10 mouse cellular contexts compared by ENCODE assay signal in the genomic region with DNA sequence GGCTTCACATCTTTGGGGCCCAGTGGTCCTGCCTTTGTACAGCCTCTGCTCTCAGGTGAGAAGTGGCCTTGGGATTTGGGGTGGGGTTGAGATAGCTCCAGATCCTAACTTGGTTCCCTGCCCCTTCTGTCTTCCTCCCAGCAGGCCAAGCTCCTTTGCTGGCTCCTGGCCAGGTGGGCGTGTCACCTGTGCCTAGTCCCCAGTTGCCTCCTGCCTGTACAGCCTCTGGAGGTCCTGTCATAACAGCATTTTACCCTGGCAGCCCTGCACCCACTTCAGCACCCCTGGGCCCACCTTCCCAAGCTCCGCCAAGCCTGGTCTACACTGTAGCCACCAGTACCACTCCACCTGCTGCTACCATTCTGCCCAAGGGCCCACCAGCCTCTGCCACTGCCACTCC. TPM values are rescaled to one million over a fixed set of nuclear protein-coding genes. Genes with fewer than 3 reads are reported as not detected.
DNase-seq lines count a peak whose midpoint lies in the region; ATAC-seq lines count a peak whose summit lies in the region.
"Had no signal": no experiment of that assay in that cellular context is flagged by ENCODE, and none has a peak within 500 bp of the region (broad histone marks: within the 10 kb centered on the region; RNA-seq: fewer than 3 reads in every experiment).

No protein-coding gene starts in this region.

- H3K9me3 ChIP-seq in heart, embryonic 14.5 days (ENCODE audit: control insufficient read depth, low read length), result no peaks in the 10 kb centered on the region
- no peaks in the 10 kb centered on the region; the same call in 1 of the 2 replicates for H3K9me3 ChIP-seq in heart, embryonic 10.5 days
- H3K9me3 ChIP-seq in intestine, embryonic 15.5 days, result no peaks in the 10 kb centered on the region
- H3K9me3 ChIP-seq in stomach, embryonic 15.5 days, result no peaks in the 10 kb centered on the region

- no peak overlapping the region for H3K27ac ChIP-seq in heart, embryonic 14.5 days (replicated peaks in 1 of 2; ENCODE audit: control insufficient read depth in 1 of 2, insufficient read depth in 1 of 2, low read depth in 2 of 2, low read length in 2 of 2)
- no peak overlapping the region for H3K27ac ChIP-seq in heart, embryonic 10.5 days
- H3K27ac ChIP-seq in intestine, embryonic 15.5 days, result 0 out of 2 replicates have a peak overlapping the region, but pooled peaks have one; percentile 6
- H3K27ac ChIP-seq in stomach, embryonic 15.5 days, result no peak overlapping the region
- H3K27ac ChIP-seq: heart, adult 2 months had no signal

- ATAC-seq in heart, embryonic 14.5 days (ENCODE audit: insufficient number of reproducible peaks, insufficient read depth, low FRiP score, low read depth), result peak; percentile 24; the same call in 1 of the 2 replicates
- peak; percentile 70 for ATAC-seq in intestine, embryonic 15.5 days
- peak; percentile 9; the same call in 1 of the 2 replicates for ATAC-seq in stomach, embryonic 15.5 days (ENCODE audit: insufficient read depth, low FRiP score, low read depth)

- H3K27me3 ChIP-seq in heart, embryonic 14.5 days (ENCODE audit: control insufficient read depth, insufficient read depth, low read length), result no peaks in the 10 kb centered on the region
- H3K27me3 ChIP-seq in heart, embryonic 10.5 days (ENCODE audit: insufficient read depth, poor library complexity, severe bottlenecking), result no peaks in the 10 kb centered on the region
- no peaks in the 10 kb centered on the region for H3K27me3 ChIP-seq in intestine, embryonic 15.5 days (replicated peaks)
- no peaks in the 10 kb centered on the region for H3K27me3 ChIP-seq in stomach, embryonic 15.5 days (replicated peaks)

- no peak overlapping the region for H3K9ac ChIP-seq in heart, embryonic 14.5 days (ENCODE audit: low read length)
- no peak overlapping the region for H3K9ac ChIP-seq in intestine, embryonic 15.5 days
- H3K9ac ChIP-seq in stomach, embryonic 15.5 days, result no peak overlapping the region

- 77% methylated on average over 2 of the region's 2 CpGs for WGBS in heart, embryonic 14.5 days
- WGBS in heart, embryonic 10.5 days, result 93% methylated on average over 2 of the region's 2 CpGs
- WGBS in intestine, embryonic 15.5 days, result 73% methylated on average over 2 of the region's 2 CpGs
- 66% methylated on average over 2 of the region's 2 CpGs for WGBS in stomach, embryonic 15.5 days

- no peak for DNase-seq in heart, embryonic 10.5 days (ENCODE audit: low spot score)
- DNase-seq in A20 (ENCODE audit: low read depth, low spot score), result peak; percentile 32
- peak; percentile 80 for DNase-seq in adrenal gland, postnatal 10 days
- no peak for DNase-seq in left cerebral cortex, adult 11 months (ENCODE audit: low spot score)
- DNase-seq in yolk sac, embryonic 10.5 days (ENCODE audit: low spot score), result no peak

- H3K4me2 ChIP-seq in heart, embryonic 14.5 days (ENCODE audit: low read length), result no peak overlapping the region
- no peak overlapping the region for H3K4me2 ChIP-seq in intestine, embryonic 15.5 days (replicated peaks)
- no peak overlapping the region for H3K4me2 ChIP-seq in stomach, embryonic 15.5 days

- H3K4me3 ChIP-seq in heart, embryonic 14.5 days (ENCODE audit: control insufficient read depth in 1 of 2, insufficient read depth in 1 of 2, low read depth in 1 of 2, low read length in 2 of 2), result no peak overlapping the region
- no peak overlapping the region for H3K4me3 ChIP-seq in heart, embryonic 10.5 days
- no peak overlapping the region for H3K4me3 ChIP-seq in intestine, embryonic 15.5 days (replicated peaks)
- H3K4me3 ChIP-seq in stomach, embryonic 15.5 days (replicated peaks), result no peak overlapping the region
- H3K4me3 ChIP-seq: heart, adult 2 months; myocyte had no signal

- peaks cover 8 to 13% of the 10 kb centered on the region in 2 experiments; a peak in 3 of 4 replicates for H3K4me1 ChIP-seq in heart, embryonic 14.5 days (ENCODE audit: control insufficient read depth in 2 of 2, insufficient read depth in 2 of 2, low read length in 2 of 2)
- H3K4me1 ChIP-seq in heart, embryonic 10.5 days, result peaks cover 20% of the 10 kb centered on the region
- peaks cover 15% of the 10 kb centered on the region for H3K4me1 ChIP-seq in intestine, embryonic 15.5 days (replicated peaks)
- peaks cover 8% of the 10 kb centered on the region for H3K4me1 ChIP-seq in stomach, embryonic 15.5 days

- peaks cover 99% of the 10 kb centered on the region for H3K36me3 ChIP-seq in heart, embryonic 14.5 days (ENCODE audit: control insufficient read depth, insufficient read depth, low read length)
- H3K36me3 ChIP-seq in heart, embryonic 10.5 days, result peaks cover 99% of the 10 kb centered on the region
- H3K36me3 ChIP-seq in intestine, embryonic 15.5 days, result peaks cover 77% of the 10 kb centered on the region
- peaks cover 83% of the 10 kb centered on the region for H3K36me3 ChIP-seq in stomach, embryonic 15.5 days

RNA-seq across cellular contexts. Expression of gene Pafah1b3, which starts 6.9 kb away (rescaled TPM):
- polyA plus RNA-seq in heart, embryonic 14.5 days (2014; fragmentation: Nextera tagmentation; extraction: Ambion mirVana), result 130 and 142 TPM in 2 replicates
- 147 and 189 TPM in 2 replicates for polyA plus RNA-seq in heart, embryonic 10.5 days (2016; fragmentation: Nextera tagmentation; extraction: Ambion mirVana)
- total RNA-seq in adrenal gland, postnatal 10 days (2021), result 10 to 100 TPM; 38.1 to 39.7 TPM
- polyA plus RNA-seq in intestine, embryonic 15.5 days (2015; fragmentation: Nextera tagmentation; extraction: Ambion mirVana), result 173 TPM in 2 replicates
- polyA plus RNA-seq in stomach, embryonic 15.5 days (2015; fragmentation: Nextera tagmentation; extraction: Ambion mirVana), result 201 and 215 TPM in 2 replicates

RNA-seq across cellular contexts. Expression of gene Prr19, which starts 10.3 kb away (rescaled TPM):
- polyA plus RNA-seq in heart, embryonic 14.5 days (2014; fragmentation: Nextera tagmentation; extraction: Ambion mirVana), result 0.16 TPM in 1 of 2 replicates, not detected in the other
- 0.26 and 0.65 TPM in 2 replicates for polyA plus RNA-seq in heart, embryonic 10.5 days (2016; fragmentation: Nextera tagmentation; extraction: Ambion mirVana)
- total RNA-seq in adrenal gland, postnatal 10 days (2021), result not detected
- polyA plus RNA-seq in intestine, embryonic 15.5 days (2015; fragmentation: Nextera tagmentation; extraction: Ambion mirVana), result 0.41 and 0.71 TPM in 2 replicates
- 0.41 and 0.49 TPM in 2 replicates for polyA plus RNA-seq in stomach, embryonic 15.5 days (2015; fragmentation: Nextera tagmentation; extraction: Ambion mirVana)
- total RNA-seq: heart, adult 2 months had no signal
- polyA plus RNA-seq: heart, adult 2 months; myocyte had no signal

RNA-seq across cellular contexts. Expression of gene Tmem145, which starts 15.0 kb away (rescaled TPM):
- 0.30 TPM in 1 of 2 replicates, not detected in the other for polyA plus RNA-seq in heart, embryonic 14.5 days (2014; fragmentation: Nextera tagmentation; extraction: Ambion mirVana)
- 0.09 and 0.63 TPM in 2 replicates for polyA plus RNA-seq in heart, embryonic 10.5 days (2016; fragmentation: Nextera tagmentation; extraction: Ambion mirVana)
- 1 to 10 TPM; 1.1 to 2.2 TPM for total RNA-seq in adrenal gland, postnatal 10 days (2021)
- 1.2 and 1.3 TPM in 2 replicates for polyA plus RNA-seq in intestine, embryonic 15.5 days (2015; fragmentation: Nextera tagmentation; extraction: Ambion mirVana)
- polyA plus RNA-seq in stomach, embryonic 15.5 days (2015; fragmentation: Nextera tagmentation; extraction: Ambion mirVana), result 1.4 and 1.6 TPM in 2 replicates
- total RNA-seq: heart, adult 2 months had no signal

RNA-seq across cellular contexts. Expression of gene Cic, which starts 23.4 kb away (rescaled TPM):
- polyA plus RNA-seq in heart, embryonic 14.5 days (2014; fragmentation: Nextera tagmentation; extraction: Ambion mirVana), result 25.4 and 28.4 TPM in 2 replicates
- polyA plus RNA-seq in heart, embryonic 10.5 days (2016; fragmentation: Nextera tagmentation; extraction: Ambion mirVana), result 17.0 and 28.7 TPM in 2 replicates
- total RNA-seq in adrenal gland, postnatal 10 days (2021), result 100 to 1,000 TPM in 1 of 2 experiments, 10 to 100 TPM in 1; 92.7 to 116 TPM
- polyA plus RNA-seq in intestine, embryonic 15.5 days (2015; fragmentation: Nextera tagmentation; extraction: Ambion mirVana), result 26.1 and 26.6 TPM in 2 replicates
- 33.8 and 36.4 TPM in 2 replicates for polyA plus RNA-seq in stomach, embryonic 15.5 days (2015; fragmentation: Nextera tagmentation; extraction: Ambion mirVana)

RNA-seq across cellular contexts. Expression of gene Megf8, which starts 26.1 kb away (rescaled TPM):
- 6.8 and 7.9 TPM in 2 replicates for polyA plus RNA-seq in heart, embryonic 14.5 days (2014; fragmentation: Nextera tagmentation; extraction: Ambion mirVana)
- 10.4 and 11.2 TPM in 2 replicates for polyA plus RNA-seq in heart, embryonic 10.5 days (2016; fragmentation: Nextera tagmentation; extraction: Ambion mirVana)
- 10 to 100 TPM; 31.1 to 41.0 TPM for total RNA-seq in adrenal gland, postnatal 10 days (2021)
- polyA plus RNA-seq in intestine, embryonic 15.5 days (2015; fragmentation: Nextera tagmentation; extraction: Ambion mirVana), result 8.1 and 9.2 TPM in 2 replicates
- polyA plus RNA-seq in stomach, embryonic 15.5 days (2015; fragmentation: Nextera tagmentation; extraction: Ambion mirVana), result 10.3 and 10.9 TPM in 2 replicates

Comparison
In these comparisons a context has a peak if more than half of its experiments do, and no peak if none do; other contexts are left out.
1. ATAC-seq: peak in every context shown above with its lines; median percentile 70 in intestine, embryonic 15.5 days; 24 in heart, embryonic 14.5 days; 9 in stomach, embryonic 15.5 days.
2. DNase-seq: peak in A20 (single experiment) and adrenal gland, postnatal 10 days (single experiment); none in heart, embryonic 10.5 days (single experiment), left cerebral cortex, adult 11 months (single experiment) and yolk sac, embryonic 10.5 days (single experiment).